Mouse (Mus musculus): Measurements from ENCODE around the gene Acvr1. TPM values are rescaled to one million over a fixed set of nuclear protein-coding genes. Genes with fewer than 3 reads are reported as not detected.

Acvr1 gene
- polyA plus RNA-seq, 1 experiment from 2014 or later = 12.9 TPM

DNA sequence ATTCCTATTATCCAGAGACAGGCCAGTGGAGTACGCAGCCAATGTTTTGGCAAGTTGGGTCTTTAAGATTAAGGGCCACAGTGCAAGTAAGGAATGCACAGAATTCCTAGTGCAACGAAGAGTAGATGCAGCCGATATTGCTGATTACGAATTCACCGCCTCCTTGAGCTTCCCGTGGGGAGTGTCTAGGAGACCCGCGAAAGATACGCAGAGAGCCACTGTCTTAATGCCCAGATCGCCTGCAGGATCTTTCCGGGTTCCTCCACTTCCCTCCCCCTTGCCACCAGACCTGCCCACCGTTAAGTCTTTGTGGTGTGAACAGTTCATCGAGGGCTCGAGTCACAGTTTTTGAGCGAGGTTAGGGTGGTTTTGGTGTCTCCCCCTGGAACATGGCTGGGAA lies 120.0 kb downstream of the Acvr1 start:
- Histone ChIP-seq H3K27ac (ENCODE audit: low read depth, low read length) (no peak overlapping the region), H3K4me2 (no peak overlapping the region), H3K27me3 (ENCODE audit: control insufficient read depth, insufficient read depth, low read length) (no peaks in the 10 kb centered on the region), H3K9me3 (replicated peaks; ENCODE audit: control insufficient read depth, low read length) (no peaks in the 10 kb centered on the region), H3K36me3 (ENCODE audit: control insufficient read depth, insufficient read depth, low read length) (peaks cover 8% of the 10 kb centered on the region), H3K4me3 (ENCODE audit: low read depth, low read length) (no peak overlapping the region), H3K9ac (ENCODE audit: low read depth, low read length) (no peak overlapping the region), H3K4me1 (ENCODE audit: control insufficient read depth, insufficient read depth, low read length) (no peaks in the 10 kb centered on the region)
- ATAC-seq (replicated peaks; ENCODE audit: insufficient number of reproducible peaks, low FRiP score, low TSS enrichment) = no peak
- WGBS (ENCODE audit: insufficient replicate concordance) = 90% methylated on average over 15 of the region's 15 CpGs

DNA sequence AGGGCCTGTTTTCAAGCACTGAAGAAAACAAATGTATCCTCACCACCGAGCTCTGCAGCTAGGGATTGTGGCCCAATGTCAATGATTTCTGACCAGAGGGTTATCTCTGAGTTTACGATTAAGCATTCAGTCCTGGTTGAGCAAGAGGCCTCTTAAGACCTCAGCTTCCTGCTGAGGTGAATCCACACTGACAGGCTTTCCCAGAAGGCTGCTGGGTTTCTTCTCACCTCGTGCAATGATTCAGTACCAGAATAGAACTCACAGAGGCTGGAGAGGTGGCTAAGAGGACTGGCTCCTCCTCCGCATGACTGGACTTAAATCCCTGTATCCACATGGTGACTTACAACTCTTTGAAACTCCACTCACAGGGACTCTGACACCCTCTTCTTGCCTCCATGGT lies 123.8 kb downstream of the Acvr1 start:
- WGBS (ENCODE audit: insufficient replicate concordance) = 59% methylated on average over 4 of the region's 4 CpGs
- Histone ChIP-seq H3K4me1 (ENCODE audit: control insufficient read depth, insufficient read depth, low read length) (no peaks in the 10 kb centered on the region), H3K27me3 (ENCODE audit: control insufficient read depth, insufficient read depth, low read length) (no peaks in the 10 kb centered on the region), H3K27ac (ENCODE audit: low read depth, low read length) (no peak overlapping the region), H3K36me3 (ENCODE audit: control insufficient read depth, insufficient read depth, low read length) (peaks cover 8% of the 10 kb centered on the region), H3K9ac (ENCODE audit: low read depth, low read length) (no peak overlapping the region), H3K9me3 (replicated peaks; ENCODE audit: control insufficient read depth, low read length) (no peaks in the 10 kb centered on the region), H3K4me2 (no peak overlapping the region), H3K4me3 (ENCODE audit: low read depth, low read length) (no peak overlapping the region)
- ATAC-seq (replicated peaks; ENCODE audit: insufficient number of reproducible peaks, low FRiP score, low TSS enrichment) = no peak

DNA sequence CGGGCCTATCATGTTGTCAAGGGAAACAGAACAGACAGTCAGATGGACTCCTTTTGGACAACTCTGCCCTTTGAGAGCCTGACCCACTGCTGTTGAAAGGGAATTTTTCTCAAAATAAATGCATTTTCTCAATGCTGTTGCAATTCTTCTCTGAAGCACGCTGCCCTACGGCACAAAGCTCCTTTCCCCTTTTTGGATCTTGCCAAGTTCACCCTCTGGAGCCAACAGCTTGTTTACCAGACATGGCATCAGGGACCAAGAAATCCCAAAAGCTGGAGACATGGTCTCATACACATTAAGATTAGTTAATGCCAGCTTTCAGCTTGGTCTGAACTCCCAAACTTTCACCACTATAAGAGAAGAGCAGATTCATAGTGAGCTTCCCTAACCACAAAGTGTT lies 130.0 kb downstream of the Acvr1 start:
- Histone ChIP-seq H3K27me3 (ENCODE audit: control insufficient read depth, insufficient read depth, low read length) (no peaks in the 10 kb centered on the region), H3K4me2 (no peak overlapping the region), H3K9ac (ENCODE audit: low read depth, low read length) (no peak overlapping the region), H3K4me1 (ENCODE audit: control insufficient read depth, insufficient read depth, low read length) (no peaks in the 10 kb centered on the region), H3K27ac (ENCODE audit: low read depth, low read length) (no peak overlapping the region), H3K9me3 (replicated peaks; ENCODE audit: control insufficient read depth, low read length) (no peaks in the 10 kb centered on the region), H3K4me3 (ENCODE audit: low read depth, low read length) (no peak overlapping the region), H3K36me3 (ENCODE audit: control insufficient read depth, insufficient read depth, low read length) (no peaks in the 10 kb centered on the region)
- no peak for ATAC-seq (replicated peaks; ENCODE audit: insufficient number of reproducible peaks, low FRiP score, low TSS enrichment)
- WGBS (ENCODE audit: insufficient replicate concordance) = 81% methylated on average over 3 of the region's 3 CpGs

DNA sequence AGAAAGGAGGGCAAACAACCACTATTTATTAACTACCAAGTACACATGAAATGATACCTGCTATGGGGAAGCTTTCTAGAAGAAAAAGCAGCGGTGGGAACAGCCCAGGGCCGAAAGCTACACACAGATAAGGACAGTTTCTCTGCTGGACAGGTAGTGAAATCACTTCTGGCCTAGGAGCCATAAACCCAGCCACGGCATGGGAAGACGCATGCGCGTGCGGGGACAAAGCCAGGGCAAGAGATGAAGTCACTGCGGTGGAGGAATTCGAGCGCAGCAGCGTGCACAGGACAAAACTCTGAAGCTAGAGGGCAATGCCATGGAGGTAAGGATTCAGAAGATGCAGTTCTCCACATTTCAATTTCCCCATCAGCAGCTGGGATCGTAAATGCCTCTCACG lies 131.4 kb downstream of the Acvr1 start:
- Histone ChIP-seq H3K4me1 (ENCODE audit: control insufficient read depth, insufficient read depth, low read length) (no peaks in the 10 kb centered on the region), H3K9ac (ENCODE audit: low read depth, low read length) (no peak overlapping the region), H3K4me3 (ENCODE audit: low read depth, low read length) (no peak overlapping the region), H3K27ac (ENCODE audit: low read depth, low read length) (no peak overlapping the region), H3K9me3 (replicated peaks; ENCODE audit: control insufficient read depth, low read length) (no peaks in the 10 kb centered on the region), H3K27me3 (ENCODE audit: control insufficient read depth, insufficient read depth, low read length) (no peaks in the 10 kb centered on the region), H3K36me3 (ENCODE audit: control insufficient read depth, insufficient read depth, low read length) (no peaks in the 10 kb centered on the region), H3K4me2 (no peak overlapping the region)
- ATAC-seq (replicated peaks; ENCODE audit: insufficient number of reproducible peaks, low FRiP score, low TSS enrichment) = no peak
- 90% methylated on average over 13 of the region's 13 CpGs for WGBS (ENCODE audit: insufficient replicate concordance)

DNA sequence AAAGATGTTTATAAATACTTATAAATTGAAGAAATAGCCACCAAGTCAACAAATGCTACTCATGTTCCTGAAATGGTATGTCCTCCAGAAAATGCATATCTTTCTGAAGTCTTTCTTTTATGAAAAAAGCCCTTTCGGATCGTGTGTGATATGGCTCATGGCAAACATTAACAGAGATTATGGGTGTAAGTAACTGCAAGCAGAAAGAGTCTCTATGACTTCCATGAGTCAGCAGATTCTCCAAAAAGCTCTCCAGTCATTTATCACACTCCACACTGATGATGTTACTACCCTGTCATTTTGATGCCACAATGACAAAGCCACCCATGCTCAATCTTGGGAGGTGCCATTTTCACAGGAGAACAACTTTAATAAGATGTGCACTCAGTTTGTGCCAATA lies 132.5 kb downstream of the Acvr1 start:
- Histone ChIP-seq H3K9ac (ENCODE audit: low read depth, low read length) (no peak overlapping the region), H3K4me3 (ENCODE audit: low read depth, low read length) (no peak overlapping the region), H3K4me2 (no peak overlapping the region), H3K4me1 (ENCODE audit: control insufficient read depth, insufficient read depth, low read length) (no peaks in the 10 kb centered on the region), H3K27me3 (ENCODE audit: control insufficient read depth, insufficient read depth, low read length) (no peaks in the 10 kb centered on the region), H3K27ac (ENCODE audit: low read depth, low read length) (no peak overlapping the region), H3K36me3 (ENCODE audit: control insufficient read depth, insufficient read depth, low read length) (no peaks in the 10 kb centered on the region), H3K9me3 (replicated peaks; ENCODE audit: control insufficient read depth, low read length) (no peaks in the 10 kb centered on the region)
- ATAC-seq (replicated peaks; ENCODE audit: insufficient number of reproducible peaks, low FRiP score, low TSS enrichment) = no peak
- 82% methylated on average over 2 of the region's 2 CpGs for WGBS (ENCODE audit: insufficient replicate concordance)

DNA sequence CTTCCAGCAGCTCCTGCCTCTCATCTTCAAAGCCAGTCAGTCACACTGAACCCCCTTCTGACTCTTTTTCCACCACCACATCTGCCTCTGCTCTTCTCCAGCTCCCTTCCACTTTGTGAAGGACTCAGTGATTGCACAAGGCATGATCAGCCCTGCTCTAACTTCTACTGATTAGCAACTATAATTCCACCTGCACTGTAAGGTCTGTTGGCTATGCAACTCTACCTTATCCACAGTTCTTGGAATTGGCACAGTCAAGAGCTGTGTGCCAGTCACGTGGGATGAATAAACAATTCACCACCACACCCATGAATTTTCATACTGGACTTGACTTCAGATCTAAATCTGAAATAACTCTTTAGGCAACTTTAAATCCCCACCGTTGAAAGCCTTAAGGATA lies 133.6 kb downstream of the Acvr1 start:
- Histone ChIP-seq H3K9me3 (replicated peaks; ENCODE audit: control insufficient read depth, low read length) (no peaks in the 10 kb centered on the region), H3K27ac (ENCODE audit: low read depth, low read length) (no peak overlapping the region), H3K4me2 (no peak overlapping the region), H3K27me3 (ENCODE audit: control insufficient read depth, insufficient read depth, low read length) (no peaks in the 10 kb centered on the region), H3K9ac (ENCODE audit: low read depth, low read length) (no peak overlapping the region), H3K4me3 (ENCODE audit: low read depth, low read length) (no peak overlapping the region), H3K4me1 (ENCODE audit: control insufficient read depth, insufficient read depth, low read length) (no peaks in the 10 kb centered on the region), H3K36me3 (ENCODE audit: control insufficient read depth, insufficient read depth, low read length) (no peaks in the 10 kb centered on the region)
- ATAC-seq (replicated peaks; ENCODE audit: insufficient number of reproducible peaks, low FRiP score, low TSS enrichment) = no peak
- WGBS (ENCODE audit: insufficient replicate concordance) = 86% methylated on average over 2 of the region's 2 CpGs

DNA sequence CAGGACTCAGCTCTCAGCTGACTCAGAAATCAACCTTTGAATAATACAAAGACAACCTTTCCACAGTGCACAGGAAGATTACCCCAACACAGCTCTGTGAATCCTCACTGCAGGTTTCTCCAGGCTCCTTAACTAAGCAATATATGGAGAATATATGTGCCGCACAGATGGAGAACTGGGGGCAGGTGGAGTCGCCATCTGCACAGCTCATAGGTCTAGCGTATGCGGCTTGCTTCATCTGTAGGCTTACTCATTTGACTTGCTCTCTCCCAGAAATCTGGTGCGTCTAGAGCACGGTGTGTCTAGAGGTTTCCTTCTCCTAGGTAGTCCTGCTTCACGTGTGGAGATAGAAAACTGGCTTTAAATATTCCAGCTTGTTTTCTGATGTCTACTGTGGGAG lies 134.7 kb downstream of the Acvr1 start:
- Histone ChIP-seq H3K4me1 (ENCODE audit: control insufficient read depth, insufficient read depth, low read length) (no peaks in the 10 kb centered on the region), H3K9ac (ENCODE audit: low read depth, low read length) (no peak overlapping the region), H3K27ac (ENCODE audit: low read depth, low read length) (no peak overlapping the region), H3K4me2 (no peak overlapping the region), H3K27me3 (ENCODE audit: control insufficient read depth, insufficient read depth, low read length) (no peaks in the 10 kb centered on the region), H3K36me3 (ENCODE audit: control insufficient read depth, insufficient read depth, low read length) (no peaks in the 10 kb centered on the region), H3K4me3 (ENCODE audit: low read depth, low read length) (no peak overlapping the region), H3K9me3 (replicated peaks; ENCODE audit: control insufficient read depth, low read length) (no peaks in the 10 kb centered on the region)
- ATAC-seq (replicated peaks; ENCODE audit: insufficient number of reproducible peaks, low FRiP score, low TSS enrichment) = no peak
- 94% methylated on average over 7 of the region's 7 CpGs for WGBS (ENCODE audit: insufficient replicate concordance)

DNA sequence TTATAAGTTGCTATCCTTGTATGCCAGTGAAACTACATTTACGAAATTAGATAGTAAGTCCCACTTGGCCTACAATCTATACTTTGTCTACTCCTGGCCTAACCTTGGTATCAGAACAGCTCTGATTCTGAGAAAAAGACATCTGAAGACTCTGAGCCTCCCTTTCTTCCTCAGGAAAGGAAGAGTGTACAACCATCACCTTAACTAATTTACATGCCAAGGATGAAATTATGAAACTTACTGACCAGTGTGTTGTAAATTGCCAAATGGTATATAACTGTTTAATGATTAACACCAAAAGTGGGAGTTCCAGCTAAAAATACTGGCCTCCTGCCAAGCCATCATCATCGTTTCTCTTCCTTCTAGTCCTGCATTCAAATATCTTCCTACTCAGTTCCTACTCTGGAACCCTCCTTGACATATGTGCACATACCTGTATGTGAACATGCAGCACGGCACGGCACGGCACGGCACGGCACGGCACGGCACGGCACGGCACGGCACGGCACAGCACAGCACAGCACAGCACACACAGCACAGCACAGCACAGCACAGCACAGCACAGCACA lies 141.4 kb downstream of the Acvr1 start:
- no peaks in the 10 kb centered on the region for H3K36me3 ChIP-seq (ENCODE audit: control insufficient read depth, insufficient read depth, low read length)
- no peak for ATAC-seq (replicated peaks; ENCODE audit: insufficient number of reproducible peaks, low FRiP score, low TSS enrichment)

DNA sequence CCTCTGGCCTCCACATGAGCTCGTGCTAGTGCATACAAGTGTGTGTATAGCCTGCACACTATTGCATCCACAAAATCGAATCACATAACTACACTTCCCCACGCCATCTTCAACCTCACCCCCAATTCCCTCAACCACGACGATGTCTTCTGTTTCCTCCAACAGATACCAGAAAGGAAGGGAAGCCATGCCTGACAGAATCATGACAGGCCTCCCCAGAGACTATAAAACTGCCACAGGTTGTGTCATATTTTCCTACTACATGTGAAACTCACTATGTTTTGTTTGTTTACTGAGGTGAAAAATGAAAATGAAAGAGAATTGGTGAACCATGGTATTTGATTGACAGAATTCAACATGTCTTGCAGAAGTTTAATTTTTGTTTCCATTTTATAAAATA lies 143.6 kb downstream of the Acvr1 start:
- Histone ChIP-seq H3K9me3 (replicated peaks; ENCODE audit: control insufficient read depth, low read length) (no peaks in the 10 kb centered on the region), H3K4me3 (ENCODE audit: low read depth, low read length) (no peak overlapping the region), H3K36me3 (ENCODE audit: control insufficient read depth, insufficient read depth, low read length) (no peaks in the 10 kb centered on the region), H3K4me2 (no peak overlapping the region), H3K27ac (ENCODE audit: low read depth, low read length) (no peak overlapping the region), H3K4me1 (ENCODE audit: control insufficient read depth, insufficient read depth, low read length) (no peaks in the 10 kb centered on the region), H3K9ac (ENCODE audit: low read depth, low read length) (no peak overlapping the region), H3K27me3 (ENCODE audit: control insufficient read depth, insufficient read depth, low read length) (no peaks in the 10 kb centered on the region)
- 62% methylated on average over 5 of the region's 5 CpGs for WGBS (ENCODE audit: insufficient replicate concordance)
- no peak for ATAC-seq (replicated peaks; ENCODE audit: insufficient number of reproducible peaks, low FRiP score, low TSS enrichment)

More for the DNA sequence above, 141.4 kb downstream of the Acvr1 start:
- no peaks in the 10 kb centered on the region for H3K4me1 ChIP-seq (ENCODE audit: control insufficient read depth, insufficient read depth, low read length)
- H3K4me3 ChIP-seq (ENCODE audit: low read depth, low read length) = no peak overlapping the region
- no peak overlapping the region for H3K4me2 ChIP-seq
- H3K9ac ChIP-seq (ENCODE audit: low read depth, low read length) = no peak overlapping the region
- WGBS (ENCODE audit: insufficient replicate concordance) = 95% methylated on average over 13 of the region's 13 CpGs
- H3K9me3 ChIP-seq (replicated peaks; ENCODE audit: control insufficient read depth, low read length) = no peaks in the 10 kb centered on the region
- no peaks in the 10 kb centered on the region for H3K27me3 ChIP-seq (ENCODE audit: control insufficient read depth, insufficient read depth, low read length)
- H3K27ac ChIP-seq (ENCODE audit: low read depth, low read length) = no peak overlapping the region
